Mouse (Mus musculus) lung, postnatal 14 days (tissue): ENCODE results near the gene Krtap1-5.
A peak's percentile ranks its signal among the peaks of the same experiment; 100 is the strongest.
"Not testable (repeated sequence)": the region's sequence is repeated elsewhere in the genome, so short reads cannot be mapped to it uniquely, and the experiment has no call there.

Experiments
- DNase-seq: peaks from one replicate; pipeline ENCODE4 v3.0.0; 2021

Krtap1-5 gene

GRCm38 (mm10) chr11:99580636-99581035 is at the start of gene Krtap1-5:
TSS of gene Krtap1-5 (minus strand) at chr11:99581016.
- DNase-seq = no peak

DNA sequence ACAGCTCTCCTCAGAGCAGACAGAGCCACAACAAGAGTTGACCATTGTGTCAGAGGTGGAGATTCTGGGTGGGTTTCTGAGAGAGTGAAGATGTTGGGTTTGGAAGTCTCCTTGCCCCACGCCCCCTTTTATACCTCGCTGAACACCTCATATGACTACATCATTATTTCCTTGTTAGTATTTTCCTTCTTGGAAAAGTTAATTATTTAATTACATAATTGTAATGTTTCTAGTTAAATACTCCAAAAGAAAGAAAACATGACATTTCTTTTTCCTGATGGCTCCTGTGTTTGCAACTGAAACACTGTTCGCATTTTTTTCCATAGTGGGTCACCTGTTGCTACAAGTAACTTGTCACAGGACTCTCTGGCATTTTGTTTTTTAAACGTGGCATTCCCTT is 47.3 kb upstream of the Krtap1-5 start, which contains the start of gene Krtap4-1:
Gene Krtap4-1, minus strand, starts transcription at position 101 of the 400 bp plus-strand sequence.
- no peak for DNase-seq

DNA sequence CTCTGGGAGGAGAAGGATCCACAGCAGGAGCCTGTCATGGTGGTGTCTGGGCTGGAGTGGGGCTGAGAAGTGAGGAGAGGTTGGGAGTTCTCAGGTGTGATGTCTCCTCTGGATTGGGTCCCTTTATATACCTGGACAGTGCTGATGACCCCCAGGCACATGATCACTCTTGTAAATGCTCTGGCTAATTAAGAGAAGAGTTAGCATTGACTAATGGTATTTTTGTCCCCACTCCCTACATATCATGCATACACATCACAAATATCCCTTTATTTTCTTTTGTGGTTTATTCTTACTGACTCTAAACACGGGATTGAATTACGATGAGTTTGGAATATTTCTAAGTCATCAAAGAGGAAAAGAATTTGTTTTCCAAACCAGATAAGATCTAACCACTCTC is 39.5 kb upstream of the Krtap1-5 start, which contains the start of gene Gm11562:
Gene Gm11562, minus strand, starts transcription at position 101 of the 400 bp plus-strand sequence.
- DNase-seq = no peak

DNA sequence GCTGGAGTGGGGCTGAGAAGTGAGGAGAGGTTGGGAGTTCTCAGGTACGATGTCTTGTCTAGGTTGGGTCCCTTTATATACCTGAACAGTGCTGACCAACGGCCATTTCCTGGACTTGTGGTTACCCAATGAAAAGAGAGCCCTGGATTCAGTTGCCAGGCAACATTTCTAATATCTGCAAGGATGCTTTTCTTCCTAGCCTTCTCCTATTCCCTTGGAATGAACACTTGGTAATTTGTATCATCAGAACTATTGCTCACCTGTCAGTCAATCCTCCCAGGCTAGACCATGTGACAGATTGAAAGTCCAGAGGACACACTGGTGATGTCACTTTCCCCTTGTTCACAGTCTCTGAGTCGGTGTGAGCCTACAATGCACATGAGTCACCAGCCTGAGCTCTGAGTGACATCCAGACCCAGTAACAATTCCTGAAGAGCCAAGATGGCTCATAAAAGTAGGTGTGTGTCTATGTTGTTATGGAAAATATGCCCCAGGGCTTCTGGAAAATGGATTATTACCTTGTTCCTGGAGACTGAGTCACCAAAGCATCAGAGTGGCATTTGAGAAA is 34.1 kb upstream of the Krtap1-5 start, which contains the start of gene Krtap2-4:
Gene Krtap2-4, minus strand, starts transcription at position 51 of the 568 bp plus-strand sequence.
- DNase-seq = no peak

DNA sequence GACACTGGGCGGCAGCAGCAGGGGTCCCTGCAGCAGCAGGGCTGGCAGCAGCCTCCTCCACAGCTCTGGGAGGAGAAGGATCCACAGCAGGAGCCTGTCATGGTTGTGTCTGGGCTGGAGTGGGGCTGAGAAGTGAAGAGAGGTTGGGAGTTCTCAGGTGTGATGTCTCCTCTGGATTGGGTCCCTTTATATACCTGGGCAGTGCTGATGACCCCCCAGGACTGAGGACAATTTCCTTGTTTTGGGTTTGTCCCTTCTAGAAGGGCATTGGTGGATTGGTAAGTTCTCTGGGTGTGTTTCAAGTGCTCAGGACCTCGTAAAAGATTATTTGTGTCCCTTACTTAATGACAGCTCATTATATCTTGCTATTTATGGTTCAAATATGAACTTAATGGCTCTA is 29.3 kb upstream of the Krtap1-5 start, which contains the start of gene Gm11937:
Gene Gm11937, minus strand, starts transcription at position 101 of the 400 bp plus-strand sequence.
- DNase-seq = not testable (repeated sequence)

DNA sequence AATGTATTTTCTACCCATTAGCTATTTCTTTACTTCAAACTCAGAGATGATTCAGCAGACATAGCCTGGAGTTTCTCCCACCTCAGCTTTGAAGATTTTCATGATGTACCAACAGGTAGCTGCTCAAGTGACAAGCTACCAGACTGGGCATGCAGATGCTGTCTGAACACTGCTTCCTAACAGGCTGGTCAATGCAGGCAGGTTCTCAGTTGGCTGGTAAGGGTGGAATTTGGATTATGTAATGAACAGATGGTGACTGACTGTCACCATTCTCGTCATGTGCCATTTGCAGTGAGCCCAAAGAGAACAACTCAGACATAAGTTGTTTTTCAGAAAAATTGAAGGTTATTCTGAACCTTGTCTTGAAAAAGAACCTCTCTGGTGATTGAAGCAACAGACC is 28.3 kb upstream of the Krtap1-5 start:
- DNase-seq = no peak

DNA sequence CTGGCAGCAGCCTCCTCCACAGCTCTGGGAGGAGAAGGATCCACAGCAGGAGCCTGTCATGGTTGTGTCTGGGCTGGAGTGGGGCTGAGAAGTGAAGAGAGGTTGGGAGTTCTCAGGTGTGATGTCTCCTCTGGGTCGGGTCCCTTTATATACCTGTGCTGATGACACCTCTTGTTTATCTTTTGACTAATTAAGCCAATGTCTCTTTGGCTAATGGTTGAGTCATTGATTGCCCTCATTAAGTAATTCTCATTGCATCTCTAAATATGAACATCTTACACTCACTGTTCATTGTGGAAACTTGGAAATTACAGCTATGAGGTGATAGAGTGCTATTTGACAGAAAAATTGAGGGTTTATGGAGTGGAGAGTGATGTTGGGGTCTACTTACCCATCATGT is 22.4 kb upstream of the Krtap1-5 start, which contains the start of gene Gm11938:
Gene Gm11938, minus strand, starts transcription at position 101 of the 400 bp plus-strand sequence.
- not testable (repeated sequence) for DNase-seq

GRCm38 (mm10) chr11:99597742-99598141 is 16.9 kb upstream of the Krtap1-5 start, which contains the start of gene Krtap9-3:
TSS of gene Krtap9-3 (minus strand) at chr11:99598105.
- DNase-seq = not testable (repeated sequence)

DNA sequence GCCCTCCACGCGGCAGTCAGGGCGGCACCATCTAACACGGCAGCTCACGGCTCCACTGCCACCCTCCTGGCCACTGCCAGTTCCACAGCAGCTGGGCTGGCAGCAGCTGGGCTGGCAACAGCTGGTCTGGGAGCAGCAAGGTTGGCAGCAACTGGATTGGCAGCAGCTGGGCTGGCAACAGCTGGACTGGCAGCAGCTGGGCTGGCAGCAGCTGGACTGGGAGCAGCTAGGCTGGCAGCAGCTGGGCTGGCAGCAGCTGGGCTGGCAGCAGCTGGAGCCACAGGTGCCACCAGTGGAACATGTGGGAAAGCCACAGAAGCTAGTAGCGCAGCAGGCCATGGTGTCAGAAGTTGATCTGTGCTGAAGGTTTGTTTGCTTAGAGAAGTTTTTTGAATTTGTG is 10.2 kb upstream of the Krtap1-5 start, which contains the start of gene Krtap1-3:
Gene Krtap1-3, minus strand, starts transcription at position 359 of the 400 bp plus-strand sequence.
- DNase-seq = no peak

DNA sequence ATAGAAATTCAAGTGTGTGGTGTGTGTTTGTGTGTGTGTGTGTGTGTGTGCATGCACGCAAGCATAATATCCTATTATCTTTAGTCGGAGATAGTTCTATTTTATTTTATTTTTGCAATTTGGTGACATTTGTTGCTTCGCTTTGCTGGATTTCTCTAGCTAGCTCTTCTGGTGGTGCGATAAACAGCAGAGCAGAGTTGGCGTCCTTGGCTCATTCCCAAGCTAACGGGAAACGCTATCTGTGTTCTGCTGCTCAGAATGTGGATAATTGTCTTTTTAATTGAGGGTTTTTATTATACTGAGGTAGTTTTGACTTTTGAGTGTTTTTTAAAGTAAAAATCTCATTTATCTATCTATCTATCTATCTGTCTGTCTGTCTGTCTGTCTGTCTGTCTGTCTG is 4.3 kb upstream of the Krtap1-5 start:
- DNase-seq = no peak

- no peak for DNase-seq
Measured at GRCm38 (mm10) chr11:99583245-99583704, 2.5 kb upstream of the Krtap1-5 start, which contains the start of gene Krtap1-4. TSS of gene Krtap1-4 (minus strand) at chr11:99583654.

GRCm38 (mm10) chr11:99581564-99581963 is 748 bp upstream of the Krtap1-5 start:
- no peak for DNase-seq

- DNase-seq = no peak
Measured at GRCm38 (mm10) chr11:99581051-99581450, 235 bp upstream of the Krtap1-5 start.

GRCm38 (mm10) chr11:99574106-99574505 is 6.7 kb downstream of the Krtap1-5 start:
- peak; percentile 80 for DNase-seq

- no peak for DNase-seq
Measured at GRCm38 (mm10) chr11:99573164-99573563, 7.7 kb downstream of the Krtap1-5 start.

- DNase-seq = no peak
Measured at GRCm38 (mm10) chr11:99566530-99566929, 14.3 kb downstream of the Krtap1-5 start, which contains the start of gene Krtap3-1. TSS of gene Krtap3-1 (minus strand) at chr11:99566630.

- DNase-seq = no peak
Measured at GRCm38 (mm10) chr11:99562580-99562979, 18.2 kb downstream of the Krtap1-5 start.

DNA sequence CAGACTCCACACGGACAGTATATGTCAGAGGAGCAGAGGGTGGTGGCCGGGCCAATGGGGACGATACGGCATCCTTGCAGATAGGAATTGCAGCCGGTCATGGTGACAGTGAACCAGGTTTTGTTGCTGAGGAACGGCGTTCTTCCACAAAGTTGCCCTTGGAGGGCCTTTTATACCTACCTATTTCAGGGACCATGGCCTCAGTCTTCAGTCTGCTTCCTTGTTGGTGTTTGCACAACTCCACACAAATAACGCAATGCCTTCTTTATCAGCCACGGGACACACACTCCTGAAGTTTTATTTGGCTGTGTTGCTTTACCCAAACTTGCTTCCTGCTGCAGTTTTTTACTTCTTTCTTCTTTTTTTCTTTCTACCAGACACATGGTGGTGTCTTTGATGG is 21.4 kb downstream of the Krtap1-5 start, which contains the start of gene Gm11939:
Gene Gm11939, minus strand, starts transcription at position 101 of the 400 bp plus-strand sequence.
- no peak for DNase-seq

GRCm38 (mm10) chr11:99557976-99558745 is 22.7 kb downstream of the Krtap1-5 start:
- no peak for DNase-seq

GRCm38 (mm10) chr11:99556753-99557152 is 24.1 kb downstream of the Krtap1-5 start, which contains the start of gene Krtap3-2:
TSS of gene Krtap3-2 (minus strand) at chr11:99556853.
- DNase-seq = no peak

DNA sequence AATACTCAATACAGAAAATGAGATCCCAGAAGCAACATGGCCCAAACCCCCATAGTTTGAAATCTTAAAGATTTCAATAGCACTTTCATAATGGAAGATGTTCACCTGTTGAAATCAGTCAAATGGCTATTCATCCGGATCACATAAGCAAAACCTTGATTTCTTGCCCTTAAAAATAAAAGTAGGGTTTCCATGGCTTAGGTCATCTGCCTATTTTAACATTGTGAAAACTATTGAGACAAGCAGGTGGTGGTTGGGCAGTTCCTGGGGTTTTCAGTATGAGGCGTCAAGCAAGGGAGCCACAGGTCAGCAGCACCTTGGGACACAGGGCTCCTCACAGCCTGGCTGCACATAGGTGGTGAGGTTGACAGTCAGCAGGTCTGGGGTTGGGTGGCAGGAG is 24.6 kb downstream of the Krtap1-5 start:
- DNase-seq = no peak

GRCm38 (mm10) chr11:99550765-99551164 is 30.1 kb downstream of the Krtap1-5 start, which contains the start of gene Krtap3-3:
TSS of gene Krtap3-3 (minus strand) at chr11:99550865.
- no peak for DNase-seq

GRCm38 (mm10) chr11:99547892-99548291 is 32.9 kb downstream of the Krtap1-5 start:
- no peak for DNase-seq
